ENCODE assay signal across 26 mouse cellular contexts in genomic region chr6:64694688-64695087, GRCm38 (mm10). TPM values are rescaled to one million over a fixed set of nuclear protein-coding genes. Genes with fewer than 3 reads are reported as not detected.
"Had no signal": no experiment of that assay in that cellular context is flagged by ENCODE, and none has a peak within 500 bp of the region (broad histone marks: within the 10 kb centered on the region; RNA-seq: fewer than 3 reads in every experiment).

No protein-coding gene starts in this region.

- DNase-seq: kidney, adult 18-20 months; kidney, adult 9 months; kidney, postnatal 14 days; kidney, postnatal 4 days; left cerebral cortex, postnatal 4 days; liver, postnatal 0 days; lung, postnatal 10 days; lung, postnatal 36 days; right cerebral cortex, adult 18-20 months; right cerebral cortex, postnatal 25 days; spleen, adult 18-20 months; thymus, postnatal 25 days had no signal

- H3K4me2 ChIP-seq: limb, embryonic 12.5 days; limb, embryonic 15.5 days; liver, embryonic 11.5 days; lung, embryonic 15.5 days; neural tube, embryonic 12.5 days; neural tube, embryonic 15.5 days; stomach, embryonic 15.5 days had no signal

- H3K27ac ChIP-seq: limb, embryonic 12.5 days; limb, embryonic 15.5 days; liver, embryonic 14.5 days; lung, embryonic 15.5 days; neural tube, embryonic 12.5 days; neural tube, embryonic 15.5 days; stomach, embryonic 15.5 days had no signal

- H3K36me3 ChIP-seq: limb, embryonic 12.5 days; limb, embryonic 15.5 days; lung, embryonic 15.5 days; neural tube, embryonic 12.5 days; neural tube, embryonic 15.5 days; stomach, embryonic 15.5 days had no signal

- H3K4me1 ChIP-seq: limb, embryonic 12.5 days; limb, embryonic 15.5 days; lung, embryonic 15.5 days; megakaryocyte, embryonic 14.5 days; neural tube, embryonic 12.5 days; neural tube, embryonic 15.5 days; stomach, embryonic 15.5 days had no signal

- H3K9me3 ChIP-seq: limb, embryonic 12.5 days; limb, embryonic 15.5 days; lung, embryonic 15.5 days; megakaryocyte, embryonic 14.5 days; neural tube, embryonic 12.5 days; neural tube, embryonic 15.5 days; stomach, embryonic 15.5 days had no signal

- H3K4me3 ChIP-seq: limb, embryonic 12.5 days; limb, embryonic 15.5 days; lung, embryonic 15.5 days; megakaryocyte, embryonic 14.5 days; neural tube, embryonic 12.5 days; neural tube, embryonic 15.5 days; stomach, embryonic 15.5 days had no signal

- H3K9ac ChIP-seq: limb, embryonic 12.5 days; limb, embryonic 15.5 days; liver, embryonic 14.5 days; liver, postnatal 0 days; lung, embryonic 15.5 days; neural tube, embryonic 12.5 days; neural tube, embryonic 15.5 days; stomach, embryonic 15.5 days had no signal

- ATAC-seq: liver, postnatal 0 days had no signal

- H3K27me3 ChIP-seq: limb, embryonic 12.5 days; limb, embryonic 15.5 days; lung, embryonic 15.5 days; megakaryocyte, embryonic 14.5 days; stomach, embryonic 15.5 days had no signal

RNA-seq across cellular contexts. Expression of gene Atoh1, which starts 34.2 kb away (rescaled TPM):
- total RNA-seq: layer of hippocampus, adult 18-20 months; layer of hippocampus, postnatal 14 days; left cerebral cortex, adult 8-10 months; left cerebral cortex, postnatal 14 days; left cerebral cortex, postnatal 4 days had no signal
- polyA plus RNA-seq: limb, embryonic 12.5 days; liver, embryonic 11.5 days; liver, embryonic 14.5 days; liver, postnatal 0 days; lung, embryonic 15.5 days; thymus, postnatal 0 days had no signal
